Mouse (Mus musculus): ENCODE measurements at regions not wholly inside any gene's neighbourhood (a gene's known extent, or its start where the extent isn't known, plus 50 kb on each side); places are given as distances from the start of the nearest gene placed in this dataset.

GRCm38 (mm10) chr2:101296778-101297177 lies 327.7 kb upstream of the Rag2 start:
- in situ Hi-C loops (cut with MboI; ENCODE audit: low pct_unique_long_range_greater_than_20kb in 1 of 2, low sequenced_read_pairs in 2 of 2, unreplicated experiment in 1 of 2): no loop called here

GRCm38 (mm10) chr2:101299126-101299525 lies 325.4 kb upstream of the Rag2 start:
- in situ Hi-C loops (cut with MboI; ENCODE audit: low pct_unique_long_range_greater_than_20kb in 1 of 2, low sequenced_read_pairs in 2 of 2, unreplicated experiment in 1 of 2): no loop called here

- in situ Hi-C loops (cut with MboI; ENCODE audit: low pct_unique_long_range_greater_than_20kb in 1 of 2, low sequenced_read_pairs in 2 of 2, unreplicated experiment in 1 of 2): no loop called here
Measured at GRCm38 (mm10) chr2:101300106-101300505, 324.4 kb upstream of the Rag2 start.

GRCm38 (mm10) chr2:101321286-101321914 lies 303.1 kb upstream of the Rag2 start:
- in situ Hi-C loops (cut with MboI; ENCODE audit: low pct_unique_long_range_greater_than_20kb in 1 of 2, low sequenced_read_pairs in 2 of 2, unreplicated experiment in 1 of 2): no loop called here

- in situ Hi-C loops (cut with MboI; ENCODE audit: low pct_unique_long_range_greater_than_20kb in 1 of 2, low sequenced_read_pairs in 2 of 2, unreplicated experiment in 1 of 2): no loop called here
Measured at GRCm38 (mm10) chr2:101356709-101357108, 267.8 kb upstream of the Rag2 start.

GRCm38 (mm10) chr2:101364256-101364655 lies 260.3 kb upstream of the Rag2 start:
- in situ Hi-C loops (cut with MboI; ENCODE audit: low pct_unique_long_range_greater_than_20kb in 1 of 2, low sequenced_read_pairs in 2 of 2, unreplicated experiment in 1 of 2): no loop called here

GRCm38 (mm10) chr2:101368278-101368677 lies 256.2 kb upstream of the Rag2 start:
- in situ Hi-C loops (cut with MboI; ENCODE audit: low pct_unique_long_range_greater_than_20kb in 1 of 2, low sequenced_read_pairs in 2 of 2, unreplicated experiment in 1 of 2): no loop called here

- in situ Hi-C loops (cut with MboI; ENCODE audit: low pct_unique_long_range_greater_than_20kb in 1 of 2, low sequenced_read_pairs in 2 of 2, unreplicated experiment in 1 of 2): no loop called here
Measured at GRCm38 (mm10) chr2:101370991-101371736, 253.4 kb upstream of the Rag2 start.

GRCm38 (mm10) chr2:101371834-101372493 lies 252.6 kb upstream of the Rag2 start:
- in situ Hi-C loops (cut with MboI; ENCODE audit: low pct_unique_long_range_greater_than_20kb in 1 of 2, low sequenced_read_pairs in 2 of 2, unreplicated experiment in 1 of 2): no loop called here

GRCm38 (mm10) chr2:101380595-101380994 lies 243.9 kb upstream of the Rag2 start:
- in situ Hi-C loops (cut with MboI; ENCODE audit: low pct_unique_long_range_greater_than_20kb in 1 of 2, low sequenced_read_pairs in 2 of 2, unreplicated experiment in 1 of 2): no loop called here

- in situ Hi-C loops (cut with MboI; ENCODE audit: low pct_unique_long_range_greater_than_20kb in 1 of 2, low sequenced_read_pairs in 2 of 2, unreplicated experiment in 1 of 2): no loop called here
Measured at GRCm38 (mm10) chr2:101415002-101415401, 209.5 kb upstream of the Rag2 start.

- in situ Hi-C loops (cut with MboI; ENCODE audit: low pct_unique_long_range_greater_than_20kb in 1 of 2, low sequenced_read_pairs in 2 of 2, unreplicated experiment in 1 of 2): no loop called here
Measured at GRCm38 (mm10) chr2:101416702-101417101, 207.8 kb upstream of the Rag2 start.

- in situ Hi-C loops (cut with MboI; ENCODE audit: low pct_unique_long_range_greater_than_20kb in 1 of 2, low sequenced_read_pairs in 2 of 2, unreplicated experiment in 1 of 2): no loop called here
Measured at GRCm38 (mm10) chr2:101433141-101433895, 191.2 kb upstream of the Rag2 start.

- in situ Hi-C loops (cut with MboI; ENCODE audit: low pct_unique_long_range_greater_than_20kb in 1 of 2, low sequenced_read_pairs in 2 of 2, unreplicated experiment in 1 of 2): no loop called here
Measured at GRCm38 (mm10) chr2:101440231-101440630, 184.3 kb upstream of the Rag2 start.

GRCm38 (mm10) chr2:101441081-101441630 lies 183.4 kb upstream of the Rag2 start:
- in situ Hi-C loops (cut with MboI; ENCODE audit: low pct_unique_long_range_greater_than_20kb in 1 of 2, low sequenced_read_pairs in 2 of 2, unreplicated experiment in 1 of 2): no loop called here

GRCm38 (mm10) chr2:101455591-101455990 lies 168.9 kb upstream of the Rag2 start:
- in situ Hi-C loops (cut with MboI; ENCODE audit: low pct_unique_long_range_greater_than_20kb in 1 of 2, low sequenced_read_pairs in 2 of 2, unreplicated experiment in 1 of 2): no loop called here

- in situ Hi-C loops (cut with MboI; ENCODE audit: low pct_unique_long_range_greater_than_20kb in 1 of 2, low sequenced_read_pairs in 2 of 2, unreplicated experiment in 1 of 2): no loop called here
Measured at GRCm38 (mm10) chr2:101458959-101459358, 165.6 kb upstream of the Rag2 start.

- in situ Hi-C loops (cut with MboI; ENCODE audit: low pct_unique_long_range_greater_than_20kb in 1 of 2, low sequenced_read_pairs in 2 of 2, unreplicated experiment in 1 of 2): no loop called here
Measured at GRCm38 (mm10) chr2:101462450-101462849, 162.1 kb upstream of the Rag2 start.

All from mouse embryonic stem cell (cell line).